Mouse (Mus musculus): ENCODE measurements around the gene Ipmk.

DNA sequence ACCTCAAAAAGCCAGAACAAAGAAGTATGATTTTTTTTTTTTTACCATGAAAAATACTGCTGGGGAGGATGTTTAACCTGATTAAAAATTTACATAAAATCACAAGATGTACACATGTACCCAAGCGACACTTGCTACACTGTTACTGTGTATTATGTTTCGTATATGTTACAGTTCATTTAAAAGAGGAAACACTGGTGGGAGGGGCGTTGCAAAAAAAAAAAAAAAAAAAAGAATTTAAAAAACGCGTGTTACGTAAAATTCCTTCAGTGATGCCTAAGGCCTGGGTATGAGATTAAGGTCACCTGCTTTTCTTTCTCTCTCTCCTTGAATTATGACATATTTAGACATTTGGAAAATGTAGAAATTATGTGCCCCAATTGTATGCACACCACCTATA is 40.8 kb upstream of the Ipmk start:
- TF ChIP-seq POLR2A (IDR thresholded peaks at IDR 0.05; ENCODE audit: low read depth, low read length), result no peak
- TF ChIP-seq CTCF (IDR thresholded peaks at IDR 0.05; ENCODE audit: borderline replicate concordance, insufficient read depth, low read length), result no peak

Data from embryonic fibroblast, embryonic 13.5 days (primary cell).